Mouse (Mus musculus): ENCODE data around the gene Ankrd34a. TPM values are rescaled to one million over a fixed set of nuclear protein-coding genes. Genes with fewer than 3 reads are reported as not detected.

Gene Ankrd34a
- 0.03 and 0.04 TPM in 2 replicates for polyA plus RNA-seq (2012; rRNA removed)

GRCm38 (mm10) chr3:96596228-96596707 is at the start of gene Ankrd34a:
Gene Ankrd34a (plus strand): TSS chr3:96596636.

GRCm38 (mm10) chr3:96557694-96558093 is 38.7 kb upstream of the Ankrd34a start, which contains the start of gene Txnip:
Gene Txnip (plus strand): TSS chr3:96557957.

GRCm38 (mm10) chr3:96576690-96577541 is 19.5 kb upstream of the Ankrd34a start, which contains the start of gene Gm16253:
Gene Gm16253 (plus strand): TSS chr3:96576984.

GRCm38 (mm10) chr3:96593790-96594560 is 2.5 kb upstream of the Ankrd34a start, which contains the start of gene Polr3gl:
Gene Polr3gl (minus strand): TSS chr3:96594181.

GRCm38 (mm10) chr3:96600639-96601250 is 4.3 kb downstream of the Ankrd34a start, which contains the start of gene Lix1l:
Gene Lix1l (plus strand): TSS chr3:96601149.

GRCm38 (mm10) chr3:96629729-96630600 is 33.5 kb downstream of the Ankrd34a start, which contains the start of gene Rbm8a:
Gene Rbm8a (plus strand): TSS chr3:96629933.

GRCm38 (mm10) chr3:96634928-96635879 is 38.8 kb downstream of the Ankrd34a start, which contains the start of the genes Pex11b and Gm42957:
Gene Pex11b (plus strand): TSS chr3:96635376.
Gene Gm42957 (plus strand): TSS chr3:96635474.

GRCm38 (mm10) chr3:96645018-96645649 is 48.7 kb downstream of the Ankrd34a start, which contains the start of gene Itga10:
Gene Itga10 (plus strand): TSS chr3:96645584.

Other genes with a start within 250 kb of the Ankrd34a start
- gene BC107364, start 144.3 kb upstream of the Ankrd34a start, polyA plus RNA-seq (2012; rRNA removed) = 0.05 and 0.07 TPM in 2 replicates
- 40.3 and 47.5 TPM in 2 replicates for gene Hfe2, start 71.5 kb upstream of the Ankrd34a start, polyA plus RNA-seq (2012; rRNA removed)
- 144 and 281 TPM in 2 replicates for gene Txnip, start 38.7 kb upstream of the Ankrd34a start, polyA plus RNA-seq (2012; rRNA removed)
- gene Gm16253, start 19.7 kb upstream of the Ankrd34a start, polyA plus RNA-seq (2012; rRNA removed) = not detected in 2 replicates
- gene Polr3gl, start 2.5 kb upstream of the Ankrd34a start, polyA plus RNA-seq (2012; rRNA removed) = 19.6 and 26.1 TPM in 2 replicates
- gene Lix1l, start 4.5 kb downstream of the Ankrd34a start, polyA plus RNA-seq (2012; rRNA removed) = 3.6 and 3.8 TPM in 2 replicates
- gene Rbm8a, start 33.3 kb downstream of the Ankrd34a start, polyA plus RNA-seq (2012; rRNA removed) = 18.6 and 20.5 TPM in 2 replicates
- gene Pex11b, start 38.7 kb downstream of the Ankrd34a start, polyA plus RNA-seq (2012; rRNA removed) = 16.6 and 17.3 TPM in 2 replicates
- 0.01 and 0.04 TPM in 2 replicates for gene Gm42957, start 38.8 kb downstream of the Ankrd34a start, polyA plus RNA-seq (2012; rRNA removed)
- 0.61 TPM in 2 replicates for gene Itga10, start 48.9 kb downstream of the Ankrd34a start, polyA plus RNA-seq (2012; rRNA removed)
- gene Ankrd35, start 73.5 kb downstream of the Ankrd34a start, polyA plus RNA-seq (2012; rRNA removed) = 0.34 and 0.50 TPM in 2 replicates
- gene Pias3, start 99.7 kb downstream of the Ankrd34a start, polyA plus RNA-seq (2012; rRNA removed) = 5.5 and 6.9 TPM in 2 replicates
- gene Nudt17, start 111.9 kb downstream of the Ankrd34a start, polyA plus RNA-seq (2012; rRNA removed) = 0.32 and 0.43 TPM in 2 replicates
- gene Polr3c, start 131.0 kb downstream of the Ankrd34a start, polyA plus RNA-seq (2012; rRNA removed) = 18.6 and 20.2 TPM in 2 replicates
- 14.4 and 15.0 TPM in 2 replicates for gene Rnf115, start 131.0 kb downstream of the Ankrd34a start, polyA plus RNA-seq (2012; rRNA removed)
- gene Pdzk1, start 232.6 kb downstream of the Ankrd34a start, polyA plus RNA-seq (2012; rRNA removed) = 32.2 and 37.5 TPM in 2 replicates
- 0.31 and 0.60 TPM in 2 replicates for gene Cd160, start 232.7 kb downstream of the Ankrd34a start, polyA plus RNA-seq (2012; rRNA removed)

Measured in liver, embryonic 18 days (tissue).